Mouse (Mus musculus): ENCODE measurements around the gene Cmah. TPM values are rescaled to one million over a fixed set of nuclear protein-coding genes. Genes with fewer than 3 reads are reported as not detected.

Gene Cmah
- polyA plus RNA-seq, 1 experiment from 2014 or later, result 0.14 TPM

DNA sequence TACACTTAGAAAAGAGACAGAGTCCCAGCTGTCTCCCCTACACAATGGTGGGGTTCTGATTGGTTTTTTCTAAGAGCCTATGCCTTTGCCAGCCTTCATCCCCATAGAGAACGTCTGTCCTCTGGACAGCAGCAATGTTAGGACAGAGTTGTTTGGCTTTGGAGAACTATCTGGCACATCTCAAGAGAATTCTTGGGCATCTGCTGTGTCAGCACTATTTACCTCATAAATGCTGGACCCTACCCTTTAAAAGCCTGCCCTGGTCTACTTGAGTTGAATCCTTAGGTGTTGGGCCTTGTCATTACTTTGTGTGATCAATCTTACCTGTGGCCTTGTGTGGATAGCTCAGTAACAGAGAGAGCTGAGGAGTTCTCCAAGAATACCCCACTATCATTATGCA is 90.8 kb downstream of the Cmah start:
- Histone ChIP-seq H3K9ac (replicated peaks; ENCODE audit: low read length) (no peak overlapping the region), H3K27ac (replicated peaks; ENCODE audit: low read depth, low read length) (no peak overlapping the region), H3K9me3 (ENCODE audit: control insufficient read depth, low read length) (no peaks in the 10 kb centered on the region), H3K36me3 (ENCODE audit: control insufficient read depth, insufficient read depth, low read length) (no peaks in the 10 kb centered on the region), H3K4me2 (ENCODE audit: low read length) (no peak overlapping the region), H3K4me1 (ENCODE audit: control insufficient read depth, insufficient read depth, low read length) (no peaks in the 10 kb centered on the region), H3K27me3 (ENCODE audit: control insufficient read depth, insufficient read depth, low read length) (no peaks in the 10 kb centered on the region), H3K4me3 (replicated peaks; ENCODE audit: low read depth, low read length) (no peak overlapping the region)
- WGBS, result 37% methylated on average over 1 of the region's 1 CpGs
- DNase-seq (no peak), ATAC-seq (ENCODE audit: low FRiP score, low TSS enrichment) (no peak)

DNA sequence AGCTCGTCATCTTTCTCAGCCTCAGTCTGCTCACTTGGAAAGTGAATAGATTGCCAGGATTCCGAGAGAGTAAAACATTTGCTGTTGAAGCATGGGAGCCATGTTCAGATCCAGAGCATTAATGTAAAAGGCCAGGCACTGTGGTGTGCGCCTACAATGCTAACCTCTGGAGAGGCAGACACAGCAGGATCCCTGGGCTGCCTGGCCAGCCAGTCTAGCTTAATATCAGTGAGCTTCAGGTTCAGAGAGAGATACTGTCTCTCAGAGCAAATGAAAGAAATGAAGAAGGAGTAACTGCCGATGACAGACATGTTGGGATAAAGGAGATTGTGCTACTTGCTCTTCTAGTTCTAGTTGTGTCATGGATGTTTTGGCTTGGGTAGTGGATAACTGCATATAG is 91.6 kb downstream of the Cmah start:
- H3K4me1 ChIP-seq (ENCODE audit: control insufficient read depth, insufficient read depth, low read length), result no peaks in the 10 kb centered on the region
- H3K27ac ChIP-seq (replicated peaks; ENCODE audit: low read depth, low read length), result no peak overlapping the region
- no peak overlapping the region for H3K9ac ChIP-seq (replicated peaks; ENCODE audit: low read length)
- no peaks in the 10 kb centered on the region for H3K27me3 ChIP-seq (ENCODE audit: control insufficient read depth, insufficient read depth, low read length)
- H3K9me3 ChIP-seq (ENCODE audit: control insufficient read depth, low read length), result no peaks in the 10 kb centered on the region
- 81% methylated on average over 4 of the region's 4 CpGs for WGBS
- no peaks in the 10 kb centered on the region for H3K36me3 ChIP-seq (ENCODE audit: control insufficient read depth, insufficient read depth, low read length)
- ATAC-seq (ENCODE audit: low FRiP score, low TSS enrichment), result no peak
- H3K4me3 ChIP-seq (replicated peaks; ENCODE audit: low read depth, low read length), result no peak overlapping the region
- no peak overlapping the region for H3K4me2 ChIP-seq (ENCODE audit: low read length)
- no peak for DNase-seq

DNA sequence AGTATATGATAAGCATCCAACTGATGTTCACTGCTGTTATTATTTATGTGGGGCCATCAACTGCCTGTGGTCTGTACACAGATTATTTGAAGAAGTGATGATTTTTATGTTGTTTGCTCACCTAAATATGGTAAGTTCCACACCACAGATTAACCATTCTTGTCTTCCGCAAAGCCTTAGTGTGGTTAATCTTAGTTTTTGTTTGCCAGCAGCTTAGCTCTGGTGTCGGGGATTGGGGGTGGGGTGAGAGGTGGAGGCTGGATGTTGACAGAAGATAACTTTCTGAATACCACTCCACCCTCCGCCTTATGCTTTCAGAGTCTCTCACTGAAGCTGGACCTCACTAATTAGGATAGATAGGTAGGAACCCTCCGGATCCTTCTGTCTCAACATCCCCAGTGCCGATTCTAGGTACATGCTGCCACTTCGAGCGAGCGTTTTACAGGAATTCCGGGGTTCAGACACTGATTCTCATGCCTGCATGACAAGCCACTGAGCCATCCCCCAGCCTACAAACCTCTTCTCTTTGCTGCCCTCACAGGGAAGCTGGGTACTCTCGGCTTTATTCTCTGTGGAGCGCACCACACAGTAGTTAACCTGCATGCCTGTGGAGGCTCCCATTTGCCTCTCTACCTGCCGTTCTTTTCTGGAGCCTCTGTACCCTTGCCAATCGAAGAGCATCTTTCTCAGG is 92.5 kb downstream of the Cmah start:
- Histone ChIP-seq H3K9me3 (ENCODE audit: control insufficient read depth, low read length) (no peaks in the 10 kb centered on the region), H3K27me3 (ENCODE audit: control insufficient read depth, insufficient read depth, low read length) (no peaks in the 10 kb centered on the region), H3K27ac (replicated peaks; ENCODE audit: low read depth, low read length) (no peak overlapping the region), H3K4me3 (replicated peaks; ENCODE audit: low read depth, low read length) (no peak overlapping the region), H3K9ac (replicated peaks; ENCODE audit: low read length) (no peak overlapping the region), H3K4me1 (ENCODE audit: control insufficient read depth, insufficient read depth, low read length) (no peaks in the 10 kb centered on the region), H3K4me2 (ENCODE audit: low read length) (no peak overlapping the region), H3K36me3 (ENCODE audit: control insufficient read depth, insufficient read depth, low read length) (no peaks in the 10 kb centered on the region)
- DNase-seq (no peak), ATAC-seq (ENCODE audit: low FRiP score, low TSS enrichment) (no peak)
- 78% methylated on average over 13 of the region's 13 CpGs for WGBS

DNA sequence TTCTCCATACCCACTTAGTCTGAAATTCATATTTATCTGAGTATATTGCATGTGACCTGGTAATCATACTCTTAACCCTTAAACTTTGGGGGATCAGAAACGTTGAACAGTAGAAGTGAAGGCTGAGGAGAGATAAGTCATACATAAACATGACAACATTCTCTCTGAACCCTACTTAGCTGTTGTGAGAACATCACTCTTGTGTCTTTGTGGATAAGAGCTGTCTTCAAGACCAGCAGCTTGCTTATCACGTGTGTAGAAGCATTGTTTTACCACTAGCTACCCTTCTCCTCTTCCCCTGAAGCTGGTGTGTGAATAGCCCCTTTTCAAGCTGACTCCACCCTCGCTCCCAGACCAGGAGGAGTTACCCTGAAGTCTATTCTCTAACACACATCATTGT is 94.8 kb downstream of the Cmah start:
- H3K9ac ChIP-seq (replicated peaks; ENCODE audit: low read length), result no peak overlapping the region
- ATAC-seq (ENCODE audit: low FRiP score, low TSS enrichment) (no peak), DNase-seq (no peak)
- no peak overlapping the region for H3K4me3 ChIP-seq (replicated peaks; ENCODE audit: low read depth, low read length)
- H3K27ac ChIP-seq (replicated peaks; ENCODE audit: low read depth, low read length), result no peak overlapping the region
- no peak overlapping the region for H3K4me2 ChIP-seq (ENCODE audit: low read length)
- 56% methylated on average over 3 of the region's 3 CpGs for whole genome bisulfite sequencing
- no peaks in the 10 kb centered on the region for H3K4me1 ChIP-seq (ENCODE audit: control insufficient read depth, insufficient read depth, low read length)
- no peaks in the 10 kb centered on the region for H3K9me3 ChIP-seq (ENCODE audit: control insufficient read depth, low read length)
- no peaks in the 10 kb centered on the region for H3K27me3 ChIP-seq (ENCODE audit: control insufficient read depth, insufficient read depth, low read length)
- H3K36me3 ChIP-seq (ENCODE audit: control insufficient read depth, insufficient read depth, low read length), result no peaks in the 10 kb centered on the region

DNA sequence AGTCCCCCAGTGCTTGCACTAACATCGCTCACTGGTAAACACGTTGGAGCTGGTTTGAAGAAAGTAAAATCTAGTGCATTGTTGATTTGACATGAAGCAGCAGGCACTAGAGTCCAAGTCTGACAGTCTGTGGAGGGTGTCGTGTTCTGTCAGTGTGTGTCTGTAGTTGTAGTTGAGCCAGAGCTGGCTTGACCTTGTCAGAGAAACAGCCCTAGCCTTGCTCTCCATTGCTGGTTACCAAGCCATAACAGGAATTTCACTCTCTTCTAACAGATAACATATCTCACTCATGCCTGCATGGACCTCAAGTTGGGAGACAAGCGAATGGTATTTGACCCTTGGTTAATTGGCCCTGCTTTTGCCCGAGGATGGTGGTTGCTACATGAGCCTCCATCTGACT is 103.0 kb downstream of the Cmah start:
- H3K36me3 ChIP-seq (ENCODE audit: control insufficient read depth, insufficient read depth, low read length), result no peaks in the 10 kb centered on the region
- H3K4me3 ChIP-seq (replicated peaks; ENCODE audit: low read depth, low read length), result no peak overlapping the region
- no peak for DNase-seq
- H3K27ac ChIP-seq (replicated peaks; ENCODE audit: low read depth, low read length), result no peak overlapping the region
- H3K9me3 ChIP-seq (ENCODE audit: control insufficient read depth, low read length), result no peaks in the 10 kb centered on the region
- ATAC-seq (ENCODE audit: low FRiP score, low TSS enrichment), result no peak
- no peaks in the 10 kb centered on the region for H3K4me1 ChIP-seq (ENCODE audit: control insufficient read depth, insufficient read depth, low read length)
- 85% methylated on average over 5 of the region's 5 CpGs for WGBS
- H3K27me3 ChIP-seq (ENCODE audit: control insufficient read depth, insufficient read depth, low read length), result no peaks in the 10 kb centered on the region
- H3K4me2 ChIP-seq (ENCODE audit: low read length), result no peak overlapping the region
- no peak overlapping the region for H3K9ac ChIP-seq (replicated peaks; ENCODE audit: low read length)

DNA sequence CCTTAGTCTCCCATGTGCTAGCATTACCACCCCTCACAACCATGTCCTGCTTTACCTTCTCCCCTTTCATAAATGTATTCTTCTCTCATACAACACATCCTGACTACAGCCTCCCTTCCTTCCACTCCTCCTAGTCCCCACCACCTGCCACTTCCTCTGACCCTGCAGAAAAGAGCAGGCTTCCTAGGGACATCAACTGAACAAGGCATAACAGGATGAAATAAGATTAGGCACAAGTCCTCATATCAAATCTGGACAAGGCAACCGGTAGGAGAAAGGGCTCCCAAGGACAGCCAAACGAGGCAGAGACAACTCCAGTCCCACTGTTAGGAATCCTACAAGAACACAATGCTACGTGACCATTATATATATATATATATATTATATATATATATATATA is 104.4 kb downstream of the Cmah start:
- H3K4me1 ChIP-seq (ENCODE audit: control insufficient read depth, insufficient read depth, low read length), result no peaks in the 10 kb centered on the region
- no peaks in the 10 kb centered on the region for H3K27me3 ChIP-seq (ENCODE audit: control insufficient read depth, insufficient read depth, low read length)
- no peak overlapping the region for H3K27ac ChIP-seq (replicated peaks; ENCODE audit: low read depth, low read length)
- no peaks in the 10 kb centered on the region for H3K9me3 ChIP-seq (ENCODE audit: control insufficient read depth, low read length)
- ATAC-seq (ENCODE audit: low FRiP score, low TSS enrichment) (no peak), DNase-seq (no peak)
- no peak overlapping the region for H3K4me2 ChIP-seq (ENCODE audit: low read length)
- no peaks in the 10 kb centered on the region for H3K36me3 ChIP-seq (ENCODE audit: control insufficient read depth, insufficient read depth, low read length)
- no peak overlapping the region for H3K9ac ChIP-seq (replicated peaks; ENCODE audit: low read length)
- no peak overlapping the region for H3K4me3 ChIP-seq (replicated peaks; ENCODE audit: low read depth, low read length)
- WGBS, result 77% methylated on average over 3 of the region's 3 CpGs

DNA sequence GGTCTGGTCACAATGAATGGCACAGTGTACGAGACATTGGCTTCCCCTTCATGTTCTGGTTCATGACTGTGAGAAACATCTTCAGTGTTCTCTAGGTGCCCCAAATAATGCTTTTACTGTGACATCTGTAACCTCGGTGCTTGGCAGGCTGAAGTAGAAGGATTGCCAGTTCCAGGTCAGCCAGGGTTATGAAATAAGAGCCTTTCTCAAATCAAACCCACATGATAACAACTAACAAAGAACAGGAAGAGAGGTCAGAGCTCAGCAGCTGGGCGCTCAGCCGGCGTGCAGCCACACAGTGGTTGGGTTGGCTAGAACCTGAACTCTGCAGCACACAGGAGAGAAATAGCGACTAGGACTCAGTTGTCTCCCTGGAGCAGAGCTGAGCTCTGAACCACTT is 115.1 kb downstream of the Cmah start:
- 88% methylated on average over 6 of the region's 6 CpGs for WGBS
- ATAC-seq (ENCODE audit: low FRiP score, low TSS enrichment) (no peak), DNase-seq (no peak)
- Histone ChIP-seq H3K4me3 (replicated peaks; ENCODE audit: low read depth, low read length) (no peak overlapping the region), H3K4me2 (ENCODE audit: low read length) (no peak overlapping the region), H3K9ac (replicated peaks; ENCODE audit: low read length) (no peak overlapping the region), H3K9me3 (ENCODE audit: control insufficient read depth, low read length) (no peaks in the 10 kb centered on the region), H3K4me1 (ENCODE audit: control insufficient read depth, insufficient read depth, low read length) (no peaks in the 10 kb centered on the region), H3K27ac (replicated peaks; ENCODE audit: low read depth, low read length) (no peak overlapping the region), H3K36me3 (ENCODE audit: control insufficient read depth, insufficient read depth, low read length) (no peaks in the 10 kb centered on the region), H3K27me3 (ENCODE audit: control insufficient read depth, insufficient read depth, low read length) (no peaks in the 10 kb centered on the region)

DNA sequence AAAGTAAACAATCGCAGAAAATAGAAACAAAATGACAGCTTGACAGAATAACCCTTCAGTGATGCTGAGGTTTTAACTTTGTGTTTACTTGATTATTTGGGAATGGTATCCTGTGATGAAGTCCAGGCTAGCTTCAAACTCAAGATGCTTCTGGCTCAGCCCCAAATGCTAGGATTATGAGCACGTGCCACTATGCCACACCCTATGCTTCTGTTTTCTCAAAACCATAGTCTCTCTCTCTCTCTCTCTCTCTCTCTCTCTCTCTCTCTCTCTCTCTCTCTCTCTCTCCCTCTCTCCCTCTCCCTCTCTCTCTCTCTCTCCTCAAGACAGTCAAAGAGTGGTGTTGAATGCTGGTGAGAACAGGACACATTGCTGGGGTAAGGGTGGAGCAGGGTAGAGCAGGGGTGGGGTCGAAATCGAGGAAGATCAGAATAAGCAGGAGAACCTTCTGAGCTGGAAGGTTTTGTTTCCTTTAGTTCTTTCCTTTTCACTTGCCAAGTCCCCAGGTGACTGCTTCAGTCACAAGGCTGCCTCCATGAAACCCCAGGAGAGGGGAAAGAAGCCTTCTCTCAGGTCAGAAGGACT is 116.7 kb downstream of the Cmah start:
- Histone ChIP-seq H3K4me2 (ENCODE audit: low read length) (no peak overlapping the region), H3K27ac (replicated peaks; ENCODE audit: low read depth, low read length) (no peak overlapping the region), H3K9ac (replicated peaks; ENCODE audit: low read length) (no peak overlapping the region), H3K9me3 (ENCODE audit: control insufficient read depth, low read length) (no peaks in the 10 kb centered on the region), H3K36me3 (ENCODE audit: control insufficient read depth, insufficient read depth, low read length) (no peaks in the 10 kb centered on the region), H3K4me3 (replicated peaks; ENCODE audit: low read depth, low read length) (no peak overlapping the region), H3K4me1 (ENCODE audit: control insufficient read depth, insufficient read depth, low read length) (no peaks in the 10 kb centered on the region), H3K27me3 (ENCODE audit: control insufficient read depth, insufficient read depth, low read length) (no peaks in the 10 kb centered on the region)
- ATAC-seq (ENCODE audit: low FRiP score, low TSS enrichment) (no peak), DNase-seq (no peak)
- 86% methylated on average over 4 of the region's 4 CpGs for WGBS

DNA sequence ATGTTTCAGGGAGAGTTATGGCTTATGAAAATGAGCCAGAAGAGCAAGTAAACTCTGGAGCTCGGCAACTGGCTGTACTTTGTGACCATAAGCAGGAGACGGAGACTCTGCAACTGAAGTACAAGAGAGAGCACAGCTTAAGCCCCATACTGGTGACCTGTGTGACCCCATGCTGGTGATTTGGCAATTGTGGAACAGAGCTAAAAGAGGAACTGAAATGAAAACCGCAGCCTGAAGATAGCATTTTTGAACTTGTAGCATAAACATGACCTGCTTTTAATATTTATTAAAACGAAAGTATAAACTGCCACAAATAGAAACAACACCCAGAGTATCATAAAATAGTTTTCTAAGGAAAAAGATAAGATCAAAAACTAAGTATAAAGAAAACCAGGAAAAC is 117.5 kb downstream of the Cmah start:
- Histone ChIP-seq H3K4me2 (ENCODE audit: low read length) (no peak overlapping the region), H3K27me3 (ENCODE audit: control insufficient read depth, insufficient read depth, low read length) (no peaks in the 10 kb centered on the region), H3K27ac (replicated peaks; ENCODE audit: low read depth, low read length) (no peak overlapping the region), H3K9me3 (ENCODE audit: control insufficient read depth, low read length) (no peaks in the 10 kb centered on the region), H3K9ac (replicated peaks; ENCODE audit: low read length) (no peak overlapping the region), H3K4me3 (replicated peaks; ENCODE audit: low read depth, low read length) (no peak overlapping the region), H3K36me3 (ENCODE audit: control insufficient read depth, insufficient read depth, low read length) (no peaks in the 10 kb centered on the region), H3K4me1 (ENCODE audit: control insufficient read depth, insufficient read depth, low read length) (no peaks in the 10 kb centered on the region)
- ATAC-seq (ENCODE audit: low FRiP score, low TSS enrichment) (no peak), DNase-seq (no peak)
- WGBS, result 72% methylated on average over 4 of the region's 4 CpGs

All from midbrain, embryonic 14.5 days (tissue).